Mouse (Mus musculus): ENCODE data around the gene Pcsk1n.
"Not testable (repeated sequence)": the region's sequence is repeated elsewhere in the genome, so short reads cannot be mapped to it uniquely, and the experiment has no call there.

Gene Pcsk1n

DNA sequence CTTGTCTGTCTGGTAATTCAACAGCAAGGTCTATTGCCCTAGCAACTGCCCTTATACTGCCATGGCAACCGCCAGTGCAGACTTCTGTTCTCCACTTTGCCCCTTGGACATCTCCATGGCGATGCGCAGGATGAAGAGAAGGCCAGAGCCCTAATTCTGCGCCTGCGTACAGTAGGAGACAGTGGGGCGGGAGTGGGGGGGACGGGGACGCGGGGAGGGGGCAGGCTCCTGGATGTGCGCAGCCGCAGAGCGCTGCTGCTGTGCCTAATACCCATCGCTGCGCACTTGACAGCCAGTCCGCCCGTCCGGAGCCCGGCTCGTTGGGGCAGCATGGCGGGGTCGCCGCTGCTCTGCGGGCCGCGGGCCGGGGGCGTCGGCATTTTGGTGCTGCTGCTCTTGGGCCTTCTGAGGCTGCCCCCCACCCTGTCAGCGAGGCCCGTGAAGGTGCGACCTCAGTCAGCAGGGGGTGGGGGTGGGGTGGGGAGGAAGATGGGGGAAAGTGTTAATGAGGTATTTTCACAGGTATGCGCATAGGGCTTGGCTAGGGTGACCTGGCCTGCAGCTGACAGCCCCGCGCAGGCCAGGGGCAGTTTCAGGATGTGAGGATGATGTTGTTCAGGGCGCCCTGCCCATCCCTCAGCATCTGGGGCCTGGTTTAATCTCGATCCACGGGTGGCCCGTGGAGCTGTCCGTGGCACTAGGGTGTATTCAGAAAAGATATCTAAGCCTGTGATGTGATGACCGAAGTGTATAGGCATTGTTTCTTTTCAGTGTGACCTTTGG is at the start of gene Pcsk1n:
TSS of gene Pcsk1n (plus strand) at position 222 of the 783 bp plus-strand sequence.
- DNase-seq (ENCODE audit: low read depth, low spot score): peak; percentile 65

GRCm38 (mm10) chrX:7869826-7870225 is 49.8 kb upstream of the Pcsk1n start:
- DNase-seq (ENCODE audit: low read depth, low spot score): peak; percentile 66

GRCm38 (mm10) chrX:7878007-7878419 is 41.6 kb upstream of the Pcsk1n start, which contains the start of gene Pim2:
Gene Pim2 (plus strand): TSS chrX:7878262.
- peak; percentile 95 for DNase-seq (ENCODE audit: low read depth, low spot score)

GRCm38 (mm10) chrX:7878495-7878894 is 41.1 kb upstream of the Pcsk1n start:
- no peak for DNase-seq (ENCODE audit: low read depth, low spot score)

GRCm38 (mm10) chrX:7879819-7880218 is 39.8 kb upstream of the Pcsk1n start:
- DNase-seq (ENCODE audit: low read depth, low spot score): peak; percentile 90

DNA sequence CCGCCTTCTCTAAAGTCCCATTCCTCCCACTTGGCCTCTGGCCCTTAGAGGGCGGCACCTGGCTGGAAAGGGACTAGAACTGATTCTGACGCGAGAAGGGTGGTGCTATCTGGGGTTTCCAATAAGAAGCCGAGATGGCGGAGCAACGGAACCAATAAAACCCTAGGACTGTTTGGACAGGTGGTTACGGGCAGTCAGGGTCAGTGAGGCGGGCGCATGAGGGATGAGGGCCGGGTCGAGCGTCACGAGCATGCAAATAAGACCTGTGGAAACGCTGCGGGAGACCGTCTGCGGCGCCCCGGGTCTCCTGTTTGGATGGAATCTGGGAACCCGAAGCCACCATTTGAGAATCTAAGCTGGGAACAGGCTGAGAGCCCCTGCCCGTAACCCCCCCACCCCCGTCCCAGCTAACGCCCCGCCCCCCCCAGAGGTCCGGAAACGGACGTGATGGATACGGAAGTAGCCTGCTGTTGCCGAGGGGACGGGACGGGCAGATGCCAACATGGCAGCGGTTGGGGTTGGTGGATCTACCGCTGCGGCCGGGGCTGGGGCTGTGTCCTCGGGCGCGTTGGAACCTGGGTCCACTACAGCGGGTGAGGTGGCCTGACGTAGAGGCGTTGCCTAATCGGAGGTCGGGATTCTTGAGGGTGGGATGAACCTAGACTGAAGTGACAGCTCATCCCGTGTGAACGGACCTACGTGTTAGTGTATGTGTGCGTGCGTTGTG is 35.6 kb upstream of the Pcsk1n start, which contains the start of gene Slc35a2:
TSS of gene Slc35a2 (plus strand) at position 188 of the 727 bp plus-strand sequence.
- DNase-seq (ENCODE audit: low read depth, low spot score): peak; percentile 89

- peak; percentile 21 for DNase-seq (ENCODE audit: low read depth, low spot score)
These were observed 21.4 kb upstream of the Pcsk1n start for GRCm38 (mm10) chrX:7898211-7898610.

DNA sequence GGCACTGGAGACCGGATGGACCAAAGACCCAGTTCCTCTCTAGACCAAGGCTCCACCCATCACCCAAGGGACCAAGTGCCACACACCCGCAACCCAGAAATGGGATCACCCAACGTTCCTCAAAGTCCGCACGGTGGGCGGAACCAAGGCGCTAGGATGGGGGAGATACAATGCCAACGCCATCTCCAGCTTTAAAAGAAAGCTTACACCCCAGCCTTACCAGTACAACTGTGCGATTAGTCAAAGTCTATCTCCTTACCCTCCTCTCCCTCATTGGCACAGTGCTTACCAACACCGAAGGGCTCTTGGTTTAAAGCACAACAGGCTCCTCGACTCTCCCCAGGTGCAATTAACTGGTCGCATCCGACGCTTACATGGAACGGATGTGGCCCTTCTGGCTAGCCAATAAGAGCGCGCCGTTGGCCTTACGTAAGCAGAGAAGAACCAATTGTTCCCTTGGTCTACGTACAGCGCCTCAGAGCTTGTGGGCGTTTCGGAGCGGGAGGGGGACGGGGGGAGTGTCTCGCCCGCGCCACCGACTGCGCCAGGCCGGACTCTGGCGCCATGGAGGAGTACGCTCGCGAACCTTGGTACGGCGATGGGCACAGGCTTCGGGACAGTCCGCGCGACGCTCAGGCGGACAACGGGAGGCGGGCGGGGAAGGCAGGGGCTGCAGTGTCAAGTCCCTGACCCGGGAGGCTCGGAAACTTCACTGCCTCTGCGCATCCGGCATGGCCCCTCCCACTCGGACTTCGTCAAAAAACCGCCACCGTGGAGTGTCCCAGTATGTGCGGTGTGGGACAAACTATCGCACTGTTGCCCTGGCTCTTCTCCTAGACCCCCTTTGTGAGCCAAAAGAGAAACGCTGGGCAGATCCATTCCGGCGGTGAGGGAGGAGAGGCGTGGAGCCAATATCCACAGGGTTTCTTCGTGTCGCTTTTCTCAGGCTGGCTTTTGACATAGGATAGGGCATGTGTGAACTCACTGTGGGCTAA is 20.4 kb upstream of the Pcsk1n start, which contains the start of the genes Pqbp1 and Timm17b:
TSS of gene Pqbp1 (minus strand) at position 390 of the 995 bp plus-strand sequence.
TSS of gene Timm17b (plus strand) at position 478 of the 995 bp plus-strand sequence.
- peak; percentile 94 for DNase-seq (ENCODE audit: low read depth, low spot score)

DNA sequence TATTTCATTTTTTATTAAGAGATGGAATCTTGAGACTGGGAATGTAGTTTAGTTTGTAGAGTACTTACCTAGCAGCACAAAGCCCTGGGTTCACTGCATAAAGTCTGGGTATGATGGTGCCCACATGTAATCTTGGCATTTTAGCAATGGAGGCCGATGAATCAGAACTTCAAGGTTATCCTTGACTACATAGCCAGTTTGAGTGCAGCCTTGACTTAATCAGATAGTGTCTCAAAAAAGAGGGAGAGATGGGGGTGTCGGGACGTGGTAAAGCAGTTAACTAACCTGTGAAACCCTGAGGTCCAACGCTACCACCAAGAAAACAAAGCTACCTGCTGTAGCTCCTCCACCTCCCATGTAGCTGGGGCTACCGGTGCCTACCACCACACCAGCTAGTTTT is 15.2 kb upstream of the Pcsk1n start:
- DNase-seq (ENCODE audit: low read depth, low spot score): no peak

GRCm38 (mm10) chrX:7907735-7908134 is 11.9 kb upstream of the Pcsk1n start, which contains the start of gene Gm10491:
Gene Gm10491 (minus strand): TSS chrX:7907835.
- no peak for DNase-seq (ENCODE audit: low read depth, low spot score)

DNA sequence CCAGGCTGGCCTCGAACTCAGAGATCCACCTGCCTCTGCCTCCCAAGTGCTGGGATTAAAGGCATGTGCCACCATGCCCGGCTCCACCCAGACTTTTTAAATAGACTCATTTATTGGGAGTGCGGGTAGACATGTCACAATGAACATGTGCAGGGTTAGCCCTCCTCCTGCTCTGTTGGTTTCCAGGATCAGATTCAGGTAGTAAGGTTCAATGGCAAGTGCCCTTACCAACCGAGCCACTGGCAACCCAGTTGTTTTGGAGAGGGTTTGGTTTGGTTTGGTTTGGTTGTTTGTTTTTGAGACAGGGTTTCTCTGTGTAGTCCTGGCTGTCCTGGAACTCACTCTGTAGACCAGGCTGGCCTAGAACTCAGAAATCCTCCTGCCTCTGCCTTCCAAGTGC is 10.4 kb upstream of the Pcsk1n start, which contains the start of gene Gm10490:
TSS of gene Gm10490 (plus strand) at position 301 of the 400 bp plus-strand sequence.
- not testable (repeated sequence) for DNase-seq (ENCODE audit: low read depth, low spot score)

GRCm38 (mm10) chrX:7910473-7910872 is 9.1 kb upstream of the Pcsk1n start:
- peak; percentile 16 for DNase-seq (ENCODE audit: low read depth, low spot score)

DNA sequence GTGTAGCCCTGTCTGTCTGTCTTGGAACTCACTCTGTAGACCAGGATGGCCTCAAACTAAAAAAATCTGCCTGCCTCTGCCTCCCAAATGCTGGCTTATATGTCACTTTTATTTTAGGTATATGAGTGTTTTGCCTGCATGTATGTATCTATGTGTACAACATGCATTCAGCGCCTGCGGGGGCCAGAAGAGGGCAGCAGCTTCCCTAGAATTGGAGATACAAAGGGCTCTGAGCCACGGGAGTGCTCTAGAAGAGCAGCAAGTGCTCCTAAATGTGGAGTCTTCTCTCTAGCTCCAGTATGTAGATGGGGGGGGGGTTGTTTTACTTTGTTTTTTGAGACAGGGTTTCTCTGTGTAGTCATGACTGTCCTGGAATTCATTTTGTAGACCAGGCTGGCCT is 4.0 kb upstream of the Pcsk1n start:
- peak; percentile 26 for DNase-seq (ENCODE audit: low read depth, low spot score)

GRCm38 (mm10) chrX:7917960-7918359 is 1.7 kb upstream of the Pcsk1n start:
- DNase-seq (ENCODE audit: low read depth, low spot score): peak; percentile 43

- peak; percentile 62 for DNase-seq (ENCODE audit: low read depth, low spot score)
These were observed 2.4 kb downstream of the Pcsk1n start for GRCm38 (mm10) chrX:7922032-7922431.

- DNase-seq (ENCODE audit: low read depth, low spot score): peak; percentile 62
These were observed 6.6 kb downstream of the Pcsk1n start for GRCm38 (mm10) chrX:7926266-7926665.

DNA sequence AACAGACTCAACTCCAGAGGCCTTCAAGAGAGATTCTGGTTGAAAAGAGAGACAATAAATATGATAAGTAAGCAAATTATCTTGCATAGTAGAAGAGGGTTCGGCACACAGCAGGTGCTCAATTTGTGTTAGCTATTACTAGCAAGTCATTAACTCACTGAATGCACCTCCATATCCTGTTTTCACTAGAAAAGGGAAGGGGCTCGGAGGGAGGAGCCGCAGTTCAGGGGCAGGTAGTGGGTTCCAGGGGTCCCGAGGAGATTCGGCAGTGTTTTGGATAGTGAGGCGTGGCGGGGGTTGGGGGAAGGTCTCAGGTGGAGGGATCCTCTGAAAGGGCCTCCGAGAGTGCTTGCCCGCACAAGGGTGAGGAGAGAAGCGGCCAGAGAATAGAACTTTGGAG is 7.5 kb downstream of the Pcsk1n start:
- DNase-seq (ENCODE audit: low read depth, low spot score): peak; percentile 74

DNA sequence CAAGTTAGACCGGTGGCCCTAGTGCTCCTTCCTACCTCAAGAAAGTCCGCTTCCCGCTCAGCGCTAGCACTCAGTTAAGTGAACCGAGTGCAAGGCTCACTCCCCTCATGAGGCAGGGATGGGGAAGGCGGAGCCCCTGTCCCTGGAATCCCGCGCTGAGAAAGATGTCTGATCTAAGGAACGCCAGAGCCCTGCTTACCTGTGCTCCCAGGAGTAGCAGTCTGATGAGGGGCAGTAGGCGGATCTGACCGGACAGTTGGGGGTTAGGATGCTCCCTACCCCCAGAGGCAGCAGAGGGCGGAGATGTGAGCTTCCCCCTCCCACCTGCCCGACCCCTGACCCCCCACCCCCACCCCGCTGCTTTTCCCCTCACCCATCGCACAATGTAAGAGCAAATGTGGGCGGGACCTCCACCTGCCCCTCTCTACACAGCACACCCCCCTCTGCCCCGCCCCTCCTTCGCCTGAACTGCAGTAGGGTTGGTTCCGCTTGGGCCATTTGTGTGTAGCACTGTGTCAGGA is 8.7 kb downstream of the Pcsk1n start, which contains the start of gene Eras:
TSS of gene Eras (minus strand) at position 338 of the 521 bp plus-strand sequence.
- peak; percentile 72 for DNase-seq (ENCODE audit: low read depth, low spot score)

DNA sequence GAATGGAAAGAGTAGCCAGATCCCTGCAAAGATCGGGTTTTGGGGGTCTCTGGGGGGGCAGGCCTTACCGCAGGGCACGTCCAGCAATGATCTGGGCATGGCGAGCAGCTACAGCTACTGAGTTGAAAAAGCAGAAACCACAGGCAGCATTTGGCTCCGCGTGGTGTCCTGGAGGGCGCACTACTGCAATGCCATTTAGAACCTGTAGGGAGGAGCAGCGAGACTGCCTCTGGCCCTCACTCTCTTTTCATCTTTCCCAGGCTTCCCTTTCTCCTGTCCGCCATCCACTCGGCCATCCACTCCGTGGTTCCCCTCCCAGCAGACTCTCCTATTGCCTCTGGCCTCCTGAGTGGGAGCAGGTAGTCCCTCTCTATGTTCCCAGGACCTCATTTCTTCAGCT is 17.3 kb downstream of the Pcsk1n start:
- peak; percentile 61 for DNase-seq (ENCODE audit: low read depth, low spot score)

DNA sequence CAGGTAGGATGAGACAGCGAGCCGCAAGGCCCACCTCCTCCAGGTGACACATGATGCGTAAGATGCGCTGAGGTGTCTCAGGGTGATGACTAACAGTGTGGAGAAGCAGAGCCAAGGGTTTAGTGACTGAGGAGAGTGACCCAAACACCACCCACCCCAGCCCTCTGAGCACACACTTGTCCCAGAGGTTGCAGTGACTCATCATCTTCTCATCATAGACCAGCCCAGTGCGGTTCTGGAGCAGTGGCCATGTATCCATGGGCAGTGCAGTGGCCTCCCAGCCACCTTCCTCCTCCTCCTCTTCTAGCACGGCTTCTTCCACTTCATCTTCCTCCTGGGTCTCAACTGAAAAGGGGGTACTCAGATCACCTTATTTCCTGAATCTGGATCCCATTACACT is 18.0 kb downstream of the Pcsk1n start:
- no peak for DNase-seq (ENCODE audit: low read depth, low spot score)

- DNase-seq (ENCODE audit: low read depth, low spot score): no peak
These were observed 26.0 kb downstream of the Pcsk1n start for GRCm38 (mm10) chrX:7945618-7946017.

All from ZHBTc4 (cell line).